Comparison of ENCODE assay signal across 24 mouse cellular contexts in genomic region chr11:58102146-58102545, GRCm38 (mm10). TPM values are rescaled to one million over a fixed set of nuclear protein-coding genes. Genes with fewer than 3 reads are reported as not detected.
DNase-seq lines count a peak whose midpoint lies in the region; ATAC-seq and TF ChIP-seq lines count a peak whose summit lies in the region.
"Had no signal": no experiment of that assay in that cellular context is flagged by ENCODE, and none has a peak within 500 bp of the region (broad histone marks: within the 10 kb centered on the region; RNA-seq: fewer than 3 reads in every experiment).

No protein-coding gene starts in this region.

- in situ Hi-C loops in CH12.LX (cut with MboI; ENCODE audit: low pct_ligation_motif_present, low pct_unique_long_range_greater_than_20kb, low sequenced_read_pairs): loop anchor here (5.0 kb wide), 1 partner anchor 35 kb away; no protein-coding TSS in a partner anchor

- TF ChIP-seq CTCF in heart, adult 2 months (IDR thresholded peaks at IDR 0.05): no peak
- TF ChIP-seq CTCF in CH12.LX (conservative IDR thresholded peaks at IDR 0.05 in 1 of 2, IDR thresholded peaks at IDR 0.05 in 1 of 2; ENCODE audit: low read depth in 2 of 2, low read length in 2 of 2): no peak

- intact Hi-C loops in heart, adult 2 months (cut with DNase I): loop anchor here (2.0 to 10.0 kb wide), 4 partner anchors 95 to 300 kb away; partner anchors contain the start of genes Sap30l and Zfp692

- H3K9me3 ChIP-seq in CH12.LX (replicated peaks; ENCODE audit: low read length): no peaks in the 10 kb centered on the region
- H3K9me3 ChIP-seq in limb, embryonic 12.5 days: no peaks in the 10 kb centered on the region
- no peaks in the 10 kb centered on the region for H3K9me3 ChIP-seq in midbrain, embryonic 11.5 days (ENCODE audit: control insufficient read depth, low read length)
- H3K9me3 ChIP-seq: embryonic facial prominence, embryonic 12.5 days; hindbrain, embryonic 15.5 days had no signal

- no peak overlapping the region for H3K9ac ChIP-seq in heart, adult 2 months (ENCODE audit: low read depth, low read length)
- no peak overlapping the region for H3K9ac ChIP-seq in CH12.LX (ENCODE audit: insufficient read depth, low read depth)
- H3K9ac ChIP-seq in limb, embryonic 12.5 days (replicated peaks): no peak overlapping the region
- H3K9ac ChIP-seq in midbrain, embryonic 11.5 days (ENCODE audit: low read length): no peak overlapping the region
- H3K9ac ChIP-seq: embryonic facial prominence, embryonic 12.5 days; hindbrain, embryonic 15.5 days had no signal

- TF ChIP-seq RAD21 in CH12.LX (IDR thresholded peaks at IDR 0.05; ENCODE audit: low read depth, low read length): no peak

- H3K79me2 ChIP-seq in heart, adult 2 months (replicated peaks; ENCODE audit: control insufficient read depth, insufficient read depth, low read length): no peaks in the 10 kb centered on the region
- peaks cover 27% of the 10 kb centered on the region for H3K79me2 ChIP-seq in CH12.LX (replicated peaks; ENCODE audit: control insufficient read depth, extremely low read depth, insufficient read depth, poor library complexity, severe bottlenecking)

- H3K27me3 ChIP-seq in heart, adult 2 months (ENCODE audit: control insufficient read depth, insufficient read depth, low read length): no peaks in the 10 kb centered on the region
- H3K27me3 ChIP-seq in CH12.LX (replicated peaks): no peaks in the 10 kb centered on the region
- H3K27me3 ChIP-seq in limb, embryonic 12.5 days: peaks cover 20% of the 10 kb centered on the region
- no peaks in the 10 kb centered on the region; the same call in 1 of the 2 replicates for H3K27me3 ChIP-seq in midbrain, embryonic 11.5 days (ENCODE audit: control insufficient read depth, insufficient read depth, low read length)

- peak overlapping the region; percentile 7; the same call in 1 of the 2 replicates for H3K4me2 ChIP-seq in CH12.LX (ENCODE audit: insufficient read depth, low read depth, poor library complexity, severe bottlenecking)
- H3K4me2 ChIP-seq in limb, embryonic 12.5 days: no peak overlapping the region
- H3K4me2 ChIP-seq in midbrain, embryonic 11.5 days: no peak overlapping the region
- H3K4me2 ChIP-seq: embryonic facial prominence, embryonic 12.5 days; hindbrain, embryonic 15.5 days had no signal

- dilution Hi-C loops in CH12.LX (cut with MboI; ENCODE audit: extremely low pct_ligation_motif_present, extremely low pct_unique_long_range_greater_than_20kb, low sequenced_read_pairs): no loop called here

- peak overlapping the region; percentile 31; the same call in 1 of the 2 replicates for H3K27ac ChIP-seq in heart, adult 2 months
- H3K27ac ChIP-seq in CH12.LX (ENCODE audit: insufficient read depth, low read depth): peak overlapping the region; percentile 53
- peak overlapping the region; percentile 66 for H3K27ac ChIP-seq in limb, embryonic 12.5 days
- H3K27ac ChIP-seq in midbrain, embryonic 11.5 days (ENCODE audit: low read depth, low read length): no peak overlapping the region
- H3K27ac ChIP-seq: hindbrain, embryonic 15.5 days had no signal

- DNase-seq in heart, adult 2 months: no peak
- no peak for DNase-seq in heart, adult 18-20 months
- no peak for DNase-seq in CH12.LX (ENCODE audit: extremely low read depth)
- DNase-seq in thymus, postnatal 14 days: peak; percentile 49
- DNase-seq in midbrain, embryonic 11.5 days (ENCODE audit: low spot score, missing footprints): no peak
- DNase-seq in left cerebral cortex, adult 18-20 months (ENCODE audit: low spot score in 2 of 2): no peak
- DNase-seq: cerebellum, adult 9-10 months; gastrocnemius, postnatal 10 days; lung, adult 2 months; lung, postnatal 36 days; retina, postnatal 1 day had no signal

- WGBS in heart, adult 2 months: 67% methylated on average over 3 of the region's 3 CpGs
- WGBS in limb, embryonic 12.5 days: 83% methylated on average over 3 of the region's 3 CpGs
- WGBS in midbrain, embryonic 11.5 days: 86% methylated on average over 3 of the region's 3 CpGs

- H3K4me3 ChIP-seq in heart, adult 2 months: no peak overlapping the region
- H3K4me3 ChIP-seq in CH12.LX (replicated peaks in 1 of 3; ENCODE audit: low read depth in 2 of 3, low read length in 2 of 3, poor library complexity in 1 of 3): peak overlapping the region in 1 of 3 experiments; percentile 76
- H3K4me3 ChIP-seq in limb, embryonic 12.5 days (replicated peaks): no peak overlapping the region
- H3K4me3 ChIP-seq in midbrain, embryonic 11.5 days (ENCODE audit: low read depth, low read length): no peak overlapping the region
- H3K4me3 ChIP-seq: embryonic facial prominence, embryonic 12.5 days; hindbrain, embryonic 15.5 days had no signal

- no peak for TF ChIP-seq EP300 in heart, adult 2 months (IDR thresholded peaks at IDR 0.05; ENCODE audit: insufficient read depth, low read depth, low read length)
- TF ChIP-seq EP300 in CH12.LX (IDR thresholded peaks at IDR 0.05; ENCODE audit: low read length): no peak

- TF ChIP-seq POLR2A in heart, adult 2 months (IDR thresholded peaks at IDR 0.05; ENCODE audit: insufficient read depth, low read depth, low read length): no peak
- no peak for TF ChIP-seq POLR2A in CH12.LX (IDR thresholded peaks at IDR 0.05; ENCODE audit: low read depth, low read length)

- H3K4me1 ChIP-seq in heart, adult 2 months (ENCODE audit: control insufficient read depth, insufficient read depth, low read length): peaks cover 9% of the 10 kb centered on the region
- H3K4me1 ChIP-seq in CH12.LX (ENCODE audit: control insufficient read depth in 1 of 2, insufficient read depth in 2 of 2): peaks cover 10 to 40% of the 10 kb centered on the region in 2 experiments
- peaks cover 30% of the 10 kb centered on the region for H3K4me1 ChIP-seq in limb, embryonic 12.5 days (replicated peaks)
- peaks cover 10% of the 10 kb centered on the region for H3K4me1 ChIP-seq in midbrain, embryonic 11.5 days (ENCODE audit: control insufficient read depth, insufficient read depth, low read length)

- H3K36me3 ChIP-seq in heart, adult 2 months (ENCODE audit: control insufficient read depth, insufficient read depth, low read length): no peaks in the 10 kb centered on the region
- peaks cover 0 to 4% of the 10 kb centered on the region in 2 experiments for H3K36me3 ChIP-seq in CH12.LX (replicated peaks in 1 of 2; ENCODE audit: control insufficient read depth in 1 of 2, insufficient read depth in 1 of 2, low read length in 1 of 2)
- H3K36me3 ChIP-seq in limb, embryonic 12.5 days: no peaks in the 10 kb centered on the region
- H3K36me3 ChIP-seq in midbrain, embryonic 11.5 days (ENCODE audit: control insufficient read depth, insufficient read depth, low read length): no peaks in the 10 kb centered on the region
- H3K36me3 ChIP-seq: embryonic facial prominence, embryonic 12.5 days; hindbrain, embryonic 15.5 days had no signal

- no peak for ATAC-seq in limb, embryonic 12.5 days (ENCODE audit: insufficient number of reproducible peaks, insufficient read depth, low FRiP score, low TSS enrichment, low read depth)
- no peak for ATAC-seq in midbrain, embryonic 11.5 days (ENCODE audit: low FRiP score)
- ATAC-seq: forebrain, embryonic 14.5 days; intestine, postnatal 0 days had no signal

TF ChIP-seq in CH12.LX, 34 proteins besides CTCF, POLR2A, EP300 and RAD21:
- TF ChIP-seq E2F4 (IDR thresholded peaks at IDR 0.05; ENCODE audit: insufficient replicate concordance, low read depth, low read length): no peak
- TF ChIP-seq GABPA (IDR thresholded peaks at IDR 0.05; ENCODE audit: insufficient replicate concordance, low read depth, low read length): no peak
- TF ChIP-seq MAFK (IDR thresholded peaks at IDR 0.05; ENCODE audit: insufficient replicate concordance, low read length): no peak
- no peak for TF ChIP-seq ZNF384 (IDR thresholded peaks at IDR 0.05; ENCODE audit: low read depth, low read length)
- no peak for TF ChIP-seq ZC3H11A (IDR thresholded peaks at IDR 0.05; ENCODE audit: low read depth, low read length)

RNA-seq across cellular contexts. Expression of gene Cnot8, which starts 1.8 kb away (rescaled TPM):
- 10 to 100 TPM; 35.5 to 36.4 TPM for total RNA-seq in heart, adult 2 months (2021)
- 43.0 and 76.2 TPM in 2 replicates for polyA plus RNA-seq in heart, adult 2 months (2012; rRNA removed)
- 10 to 100 TPM; 36.3 to 37.4 TPM for total RNA-seq in heart, adult 18-20 months (2021)
- total RNA-seq in CH12.LX (2012; rRNA removed) (90.2 and 93.8 TPM in 2 replicates), CH12.LX (2014; rRNA removed) (127 and 134 TPM in 2 replicates)
- 91.9 and 102 TPM in 2 replicates for polyA plus RNA-seq in CH12.LX (2012; ENCODE audit: insufficient read length, low read depth)
- 106 and 109 TPM in 2 replicates for polyA plus RNA-seq in limb, embryonic 12.5 days (2016; fragmentation: Nextera tagmentation; extraction: Ambion mirVana)
- polyA plus RNA-seq in midbrain, embryonic 11.5 days (2014; fragmentation: Nextera tagmentation; extraction: Ambion mirVana): 110 and 113 TPM in 2 replicates
- total RNA-seq in left cerebral cortex, adult 18-20 months (2021): 10 to 100 TPM; 55.8 to 56.4 TPM

RNA-seq across cellular contexts. Expression of gene Gm12248, which starts 9.2 kb away (rescaled TPM):
- total RNA-seq in heart, adult 2 months (2021): not detected
- 0.44 TPM in 1 of 2 replicates, not detected in the other for polyA plus RNA-seq in heart, adult 2 months (2012; rRNA removed)
- total RNA-seq in heart, adult 18-20 months (2021): not detected
- total RNA-seq in CH12.LX (2012; rRNA removed) (0.13 TPM in 1 of 2 replicates, not detected in the other), CH12.LX (2014; rRNA removed) (not detected in 2 replicates)
- polyA plus RNA-seq in CH12.LX (2012; ENCODE audit: insufficient read length, low read depth): not detected in 2 replicates
- polyA plus RNA-seq in limb, embryonic 12.5 days (2016; fragmentation: Nextera tagmentation; extraction: Ambion mirVana): not detected in 2 replicates
- polyA plus RNA-seq in midbrain, embryonic 11.5 days (2014; fragmentation: Nextera tagmentation; extraction: Ambion mirVana): not detected in 2 replicates
- total RNA-seq in left cerebral cortex, adult 18-20 months (2021): not detected
- total RNA-seq: gastrocnemius, postnatal 10 days; heart, postnatal 4 days; layer of hippocampus, postnatal 14 days; left cerebral cortex, postnatal 14 days; megakaryocyte-erythroid progenitor cell, adult 5-6 weeks; neutrophil, adult 5-6 weeks had no signal
- polyA plus RNA-seq: embryonic facial prominence, embryonic 12.5 days; erythroblast, embryonic 14.5 days; forebrain, embryonic 14.5 days; intestine, postnatal 0 days; kidney, embryonic 16.5 days; liver, embryonic 11.5 days had no signal
